Mouse (Mus musculus) left cerebral cortex, adult 8-10 months (tissue): ENCODE measurements around the gene 4933400A11Rik. TPM values are rescaled to one million over a fixed set of nuclear protein-coding genes. Genes with fewer than 3 reads are reported as not detected.

Source experiments
- DNase-seq, 2 experiments: peaks; one replicate each; pipeline ENCODE4 v3.0.0; 2022; ENCODE audit warnings: low spot score in 2 of 2
- total RNA-seq, 4 experiments: library from RNA; stranded (reverse); gene quantifications; 2 replicates each; pipeline ENCODE4 v1.2.4; 2022

4933400A11Rik gene
- total RNA-seq: not detected

GRCm38 (mm10) chrX:169779535-169779934 lies at the start of gene 4933400A11Rik:
4933400A11Rik (minus strand) TSS chrX:169779635.
- DNase-seq: no peak

DNA sequence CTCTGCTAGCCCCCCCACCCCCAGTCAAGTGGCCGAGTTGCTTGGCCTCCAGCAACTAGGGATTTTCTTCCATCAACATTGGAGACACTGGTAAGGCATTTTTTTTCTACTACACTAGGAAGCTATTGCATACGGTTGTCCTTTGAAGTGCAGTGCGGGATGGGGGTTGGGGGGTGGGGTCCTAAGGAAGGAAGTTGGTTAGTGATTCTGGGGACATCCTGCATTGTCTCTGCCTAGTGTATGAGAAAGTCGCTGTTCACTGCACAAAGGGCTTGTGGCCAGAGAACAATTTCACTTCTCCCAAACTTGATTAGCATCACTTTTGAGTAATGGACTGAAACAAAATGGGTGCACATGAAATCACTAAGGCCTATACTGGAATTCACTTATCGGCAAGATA lies 48.7 kb upstream of the 4933400A11Rik start:
- DNase-seq: no peak

- DNase-seq: no peak
Observed at GRCm38 (mm10) chrX:169827720-169828119, 48.3 kb upstream of the 4933400A11Rik start.

DNA sequence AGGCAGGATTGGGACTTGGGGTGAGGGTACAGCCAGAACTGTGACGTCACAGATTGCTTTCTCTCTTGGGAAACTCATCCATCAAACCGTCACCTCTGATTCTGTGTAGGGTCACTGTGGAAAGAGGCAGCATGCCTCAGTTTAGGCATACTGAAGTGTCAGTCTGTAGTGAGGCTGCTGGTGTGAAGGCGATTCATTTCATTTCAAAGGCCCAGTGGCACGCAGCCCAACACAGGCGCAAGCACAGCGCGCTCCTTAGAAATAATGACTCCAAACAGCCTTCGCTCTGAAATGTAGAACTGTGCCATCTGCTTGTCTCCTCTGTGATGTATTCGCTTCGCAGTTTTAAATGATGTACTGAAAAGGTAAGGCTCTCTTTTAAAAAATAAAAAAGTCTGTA lies 47.5 kb upstream of the 4933400A11Rik start:
- DNase-seq: peak in 1 of 2 experiments; percentile 9

GRCm38 (mm10) chrX:169813673-169814072 lies 34.2 kb upstream of the 4933400A11Rik start:
- DNase-seq: no peak

- no peak for DNase-seq
Observed at GRCm38 (mm10) chrX:169811783-169812182, 32.3 kb upstream of the 4933400A11Rik start.

DNA sequence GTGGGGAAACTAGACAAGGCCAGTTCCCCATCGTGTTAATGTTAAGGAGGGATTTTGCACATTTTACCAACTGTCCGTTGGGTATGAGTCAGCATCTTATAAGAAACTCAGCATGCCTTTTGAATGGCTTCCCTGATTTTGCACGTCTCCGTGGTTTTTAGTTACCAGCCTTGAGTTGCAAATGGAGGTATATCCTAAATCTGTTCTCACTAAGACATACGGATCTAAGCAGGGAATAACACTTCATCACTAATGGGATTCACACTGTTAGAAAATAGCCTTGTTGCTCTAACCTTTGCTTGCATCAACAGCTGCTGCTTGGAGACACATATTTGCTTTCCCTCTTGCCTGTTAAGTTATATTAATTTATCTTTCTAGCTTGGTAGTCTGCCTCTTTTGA lies 31.9 kb upstream of the 4933400A11Rik start:
- DNase-seq: no peak

GRCm38 (mm10) chrX:169807744-169808143 lies 28.3 kb upstream of the 4933400A11Rik start:
- no peak for DNase-seq

- DNase-seq: no peak
Observed at GRCm38 (mm10) chrX:169805791-169806190, 26.4 kb upstream of the 4933400A11Rik start.

DNA sequence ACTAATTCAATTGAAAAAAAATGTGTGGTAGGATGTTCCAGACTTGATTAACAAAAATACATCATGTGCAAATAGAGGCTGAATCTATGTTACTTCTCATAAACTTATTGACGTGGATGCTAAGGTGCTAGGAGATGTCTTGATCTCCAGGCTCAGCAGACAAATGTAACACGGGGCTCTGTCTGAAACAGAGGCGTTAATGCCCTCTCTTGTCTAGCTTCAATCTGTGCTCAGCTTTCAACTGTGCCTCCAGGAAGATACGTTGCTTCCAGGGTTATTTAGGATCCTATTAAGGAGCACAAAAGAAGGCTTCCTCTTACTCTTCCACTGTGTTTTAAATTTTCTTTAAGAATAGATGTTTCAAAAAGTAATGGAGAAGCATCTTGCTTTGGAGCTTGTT lies 20.8 kb upstream of the 4933400A11Rik start:
- DNase-seq: no peak

GRCm38 (mm10) chrX:169798987-169799680 lies 19.7 kb upstream of the 4933400A11Rik start:
- no peak for DNase-seq

DNA sequence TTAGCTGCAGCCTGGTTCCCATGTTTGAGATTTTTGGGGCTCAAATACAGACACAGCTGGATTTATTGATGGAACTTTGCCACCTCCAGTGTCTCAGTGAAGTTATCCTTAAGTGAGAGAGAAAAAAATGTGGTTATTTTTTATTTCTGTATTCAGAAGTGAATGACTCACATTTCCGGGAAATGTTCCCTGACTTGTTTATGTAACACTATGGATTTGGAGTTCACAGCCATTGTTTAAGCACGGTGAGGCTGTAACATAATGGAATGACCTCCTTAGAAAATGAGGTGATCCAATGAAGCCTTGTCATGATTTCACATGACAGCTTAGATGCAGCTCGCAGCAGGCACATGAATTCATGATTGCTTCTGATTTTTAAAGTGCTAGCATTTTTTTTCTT lies 17.7 kb upstream of the 4933400A11Rik start:
- no peak for DNase-seq

- no peak for DNase-seq
Observed at GRCm38 (mm10) chrX:169794831-169795311, 15.4 kb upstream of the 4933400A11Rik start.

DNA sequence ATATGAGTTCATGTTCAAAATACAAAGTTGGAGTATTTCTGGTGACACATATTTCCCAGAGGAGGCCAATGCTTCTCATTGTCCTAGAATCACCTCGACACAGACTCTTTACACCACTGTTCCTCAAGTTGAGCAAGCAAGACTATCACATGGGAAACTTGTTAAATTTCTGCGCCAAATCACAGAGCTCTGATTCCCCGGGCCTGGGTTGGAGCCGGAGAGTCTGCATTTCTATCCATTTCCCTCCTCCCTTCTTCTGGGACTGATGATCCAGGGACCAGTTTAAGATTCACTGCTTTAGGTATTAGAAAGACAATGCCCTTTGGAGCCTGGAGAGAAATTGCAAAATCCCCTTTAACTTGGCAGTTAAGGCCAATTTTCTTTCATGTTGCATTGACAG lies 15.0 kb upstream of the 4933400A11Rik start:
- no peak for DNase-seq

DNA sequence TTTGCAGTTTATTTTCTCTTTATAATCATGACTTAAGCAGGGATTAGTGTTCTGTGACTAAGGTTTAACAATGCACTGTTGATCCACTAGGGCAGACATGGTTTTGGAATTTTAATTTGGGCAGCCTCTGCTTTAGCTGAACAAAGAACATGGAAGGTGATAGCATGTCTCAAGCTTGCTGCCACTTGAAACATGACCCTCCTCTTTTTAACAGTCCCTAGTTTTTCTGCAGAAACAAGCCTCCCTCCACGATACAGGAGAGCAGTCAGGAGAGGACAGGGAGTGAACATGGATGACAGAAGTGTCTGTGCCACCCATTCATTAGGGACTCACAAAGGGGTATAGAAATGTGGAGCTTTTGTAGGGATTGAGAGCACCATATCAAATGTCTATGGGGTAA lies 13.4 kb upstream of the 4933400A11Rik start:
- DNase-seq: no peak

DNA sequence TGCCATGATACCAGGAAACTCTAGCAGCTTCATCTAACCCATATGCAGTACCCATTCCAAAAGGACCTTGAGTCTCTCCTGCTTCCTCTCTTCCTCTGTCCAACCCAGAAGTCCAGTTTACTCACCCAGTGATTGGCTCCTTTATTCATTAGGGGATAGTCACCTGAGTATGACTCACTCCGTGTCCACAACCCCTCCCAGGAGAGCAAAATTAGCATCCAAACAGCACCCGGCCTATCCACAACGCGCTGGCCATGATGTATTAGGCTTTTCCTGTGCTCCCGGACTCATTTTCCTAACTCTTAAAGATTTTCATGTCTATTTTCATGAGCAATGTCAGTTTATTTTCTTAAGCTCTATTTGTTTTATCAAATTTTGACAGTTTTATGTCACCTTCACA lies 10.3 kb upstream of the 4933400A11Rik start:
- no peak for DNase-seq

- DNase-seq: no peak
Observed at GRCm38 (mm10) chrX:169758001-169758400, 21.4 kb downstream of the 4933400A11Rik start.

GRCm38 (mm10) chrX:169735387-169735969 lies 44.0 kb downstream of the 4933400A11Rik start:
- no peak for DNase-seq

Other genes starting within 250 kb of the 4933400A11Rik start
- gene Mid1, start 94.4 kb downstream of the 4933400A11Rik start, total RNA-seq: 10 to 100 TPM in 3 of 4 experiments, 1 to 10 TPM in 1; 5.2 to 19.8 (median 12.6) TPM
- 100 to 1,000 TPM in 2 of 4 experiments, 10 to 100 TPM in 2; 64.2 to 131 (median 96.7) TPM for gene Gm21887, start 230.0 kb upstream of the 4933400A11Rik start, total RNA-seq